Mouse (Mus musculus) ES-Bruce4 (cell line): ENCODE results near the gene Kcnn4. TPM values are rescaled to one million over a fixed set of nuclear protein-coding genes. Genes with fewer than 3 reads are reported as not detected.

Experiments
- H3K27ac ChIP-seq: 2 replicates; pipeline ENCODE4 v1.5.1; 2012; ENCODE audit warnings: low read length, inconsistent platforms; ENCODE audit not compliant: insufficient read depth
- H3K27me3 ChIP-seq: 2 replicates; pipeline ENCODE4 v1.6.1; 2012; ENCODE audit warnings: mild to moderate bottlenecking, low read length, inconsistent platforms; ENCODE audit not compliant: control insufficient read depth, poor library complexity, insufficient read depth, severe bottlenecking
- H3K36me3 ChIP-seq: 2 replicates; pipeline ENCODE4 v1.6.1; 2012; ENCODE audit warnings: inconsistent platforms, mild to moderate bottlenecking, low read length, moderate library complexity; ENCODE audit not compliant: control insufficient read depth, poor library complexity, insufficient read depth, severe bottlenecking
- H3K4me1 ChIP-seq: one replicate; pipeline ENCODE4 v1.8.1; 2011; ENCODE audit warnings: low read length; ENCODE audit not compliant: control insufficient read depth, insufficient read depth
- H3K4me3 ChIP-seq: 2 replicates; pipeline ENCODE4 v1.5.1; 2011; ENCODE audit warnings: low read depth, mild to moderate bottlenecking, low read length
- H3K9ac ChIP-seq: 2 replicates; pipeline ENCODE4 v1.6.1; 2012; ENCODE audit warnings: low read depth, mild to moderate bottlenecking, inconsistent platforms; ENCODE audit not compliant: poor library complexity, severe bottlenecking
- H3K9me3 ChIP-seq: replicated peaks from 2 replicates; pipeline ENCODE4 v1.6.1; 2012; ENCODE audit warnings: mild to moderate bottlenecking, low read length, inconsistent platforms; ENCODE audit not compliant: control insufficient read depth, poor library complexity, insufficient read depth, severe bottlenecking
- CTCF ChIP-seq: IDR thresholded peaks from one replicate; pipeline ENCODE4 v1.8.1; 2011; ENCODE audit warnings: low read depth, low read length
- EP300 ChIP-seq: IDR thresholded peaks from 2 replicates; pipeline ENCODE4 v1.6.1; 2011; ENCODE audit warnings: low read depth, low read length; ENCODE audit not compliant: insufficient read depth
- POLR2A ChIP-seq: IDR thresholded peaks from one replicate; pipeline ENCODE4 v1.8.1; 2011; ENCODE audit warnings: low read length; ENCODE audit not compliant: insufficient read depth
- polyA plus RNA-seq: library from polyadenylated mRNA; stranded (reverse); fragments of >200 nt; gene quantifications from 2 replicates; pipeline ENCODE4 v1.2.4, GENCODE M21; 2011; ENCODE audit warnings: low read depth; ENCODE audit not compliant: missing spikeins, insufficient read depth, insufficient read length

The Kcnn4 gene
- polyA plus RNA-seq, 1 experiment: 1.8 TPM

DNA sequence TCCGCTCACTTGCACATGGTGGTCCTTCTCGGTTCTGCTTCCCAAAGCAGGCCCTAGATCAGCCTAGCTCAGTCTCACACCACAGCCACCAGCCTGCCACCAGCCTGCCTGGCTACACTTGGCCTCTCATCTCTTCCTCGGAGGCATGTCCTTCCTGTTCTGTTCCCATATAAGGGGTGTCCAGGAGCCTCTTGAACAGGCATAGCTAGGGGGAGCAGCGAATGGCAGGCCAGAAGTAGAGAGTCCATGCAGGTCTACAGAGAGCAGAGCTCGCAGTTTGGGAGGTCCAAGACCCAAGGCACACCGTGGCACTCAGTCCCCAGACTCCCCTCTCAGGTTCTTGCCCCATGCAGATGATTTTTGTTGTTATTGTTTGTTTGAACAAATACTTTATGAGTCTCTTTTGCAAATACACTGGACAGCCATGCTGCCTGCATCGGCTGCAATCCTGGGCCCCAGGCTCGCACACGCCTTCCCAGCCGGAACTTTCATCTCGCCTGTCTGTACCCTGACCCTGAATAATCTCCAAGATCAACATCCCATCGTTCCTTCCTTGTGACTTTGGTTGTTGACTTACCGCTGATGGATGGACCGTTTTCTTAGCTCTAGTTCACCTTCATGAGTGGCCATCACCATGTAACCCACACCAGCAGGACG is 53.2 kb downstream of the Kcnn4 start:
- Histone ChIP-seq H3K27ac (no peak overlapping the region), H3K4me1 (no peaks in the 10 kb centered on the region), H3K36me3 (0 out of 2 replicates have a peak, but pooled peaks cover 3% of the 10 kb centered on the region), H3K27me3 (no peaks in the 10 kb centered on the region), H3K9ac (no peak overlapping the region), H3K9me3 (no peaks in the 10 kb centered on the region), H3K4me3 (no peak overlapping the region)
- TF ChIP-seq POLR2A (no peak), CTCF (no peak), EP300 (no peak)

DNA sequence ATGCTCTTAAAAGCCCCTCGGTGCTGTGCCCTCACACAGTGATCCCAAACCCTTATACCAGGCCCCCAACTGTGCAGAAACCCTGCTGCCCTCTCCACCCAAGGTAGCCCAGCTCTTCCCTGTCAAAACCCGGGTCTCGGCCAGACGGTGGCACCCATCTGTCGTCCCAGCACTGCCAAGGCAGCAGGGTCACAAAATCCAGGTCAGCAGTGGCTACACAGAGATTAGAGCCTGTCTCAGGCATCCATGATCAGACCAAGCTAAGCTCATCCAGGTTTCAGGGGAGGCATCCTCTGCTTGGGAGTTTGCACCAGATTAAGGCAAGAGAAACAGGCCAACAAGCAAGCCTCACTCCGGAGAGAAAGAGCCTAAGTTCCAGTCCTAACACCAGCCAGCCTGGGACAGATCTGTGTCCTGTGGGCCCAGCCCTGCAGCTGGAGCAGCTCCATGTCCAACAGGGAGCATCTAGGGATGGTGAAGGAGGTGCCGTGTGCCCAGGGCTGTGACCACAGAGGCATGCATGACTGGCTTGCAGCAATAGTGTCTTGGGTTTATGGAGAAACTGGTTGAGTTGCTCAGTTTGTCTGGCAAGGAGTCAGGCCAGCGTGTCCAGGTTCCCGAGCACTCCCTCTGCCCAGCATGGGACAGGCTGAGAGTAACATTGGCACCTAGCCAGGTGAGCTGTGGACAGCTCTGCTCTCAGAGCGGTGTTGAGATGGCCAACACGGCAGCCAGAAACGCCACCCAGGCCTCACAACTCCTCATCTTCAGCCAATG is 54.1 kb downstream of the Kcnn4 start:
- TF ChIP-seq POLR2A (no peak), EP300 (no peak), CTCF (no peak)
- 0 out of 2 replicates have a peak, but pooled peaks cover 3% of the 10 kb centered on the region for H3K36me3 ChIP-seq
- no peaks in the 10 kb centered on the region for H3K27me3 ChIP-seq
- H3K4me3 ChIP-seq: no peak overlapping the region
- no peaks in the 10 kb centered on the region for H3K9me3 ChIP-seq
- no peak overlapping the region for H3K9ac ChIP-seq
- no peaks in the 10 kb centered on the region for H3K4me1 ChIP-seq
- H3K27ac ChIP-seq: no peak overlapping the region

DNA sequence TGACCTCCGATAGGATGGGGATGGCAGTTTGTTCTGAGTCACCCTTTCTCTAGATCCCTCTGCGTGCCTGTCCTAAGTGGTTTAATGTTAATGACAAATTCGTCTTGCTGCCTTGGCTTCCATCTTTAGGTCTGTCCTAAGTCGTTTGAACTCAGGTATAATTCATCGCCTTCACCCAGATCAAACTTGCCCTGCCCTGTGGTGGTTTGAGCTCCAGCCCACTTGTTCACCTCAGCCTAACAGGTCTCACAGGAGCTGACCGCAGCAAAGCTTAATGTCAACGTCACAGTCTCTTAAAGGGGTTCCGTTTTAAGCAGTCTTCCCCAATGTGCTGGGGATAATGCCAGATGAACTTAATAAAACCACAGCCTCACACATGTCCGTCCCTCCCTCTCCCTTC is 55.9 kb downstream of the Kcnn4 start:
- Histone ChIP-seq H3K4me1 (no peaks in the 10 kb centered on the region), H3K36me3 (0 out of 2 replicates have a peak, but pooled peaks cover 3% of the 10 kb centered on the region), H3K9me3 (no peaks in the 10 kb centered on the region), H3K9ac (no peak overlapping the region), H3K27ac (no peak overlapping the region), H3K27me3 (no peaks in the 10 kb centered on the region), H3K4me3 (no peak overlapping the region)
- TF ChIP-seq EP300 (no peak), CTCF (no peak), POLR2A (no peak)

DNA sequence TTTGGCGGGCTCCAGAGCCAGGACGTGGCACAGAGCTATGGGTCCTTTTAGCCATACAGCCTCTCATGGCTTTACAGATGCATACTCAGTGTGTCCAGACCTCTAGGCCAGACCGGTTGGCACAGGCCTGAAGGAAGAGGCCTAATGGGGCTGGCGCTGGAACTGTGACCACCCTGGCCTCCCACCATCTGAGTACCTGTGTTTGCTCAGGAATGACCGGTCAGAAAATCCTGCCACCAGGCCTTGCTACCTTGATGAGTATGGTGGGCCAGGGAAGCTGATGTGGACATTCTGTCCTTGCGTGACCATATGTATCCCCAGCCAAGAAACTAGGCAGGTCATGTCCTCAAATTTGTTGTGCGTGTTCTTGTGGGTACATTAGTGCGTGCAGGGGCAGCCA is 57.1 kb downstream of the Kcnn4 start:
- Histone ChIP-seq H3K4me3 (no peak overlapping the region), H3K9me3 (no peaks in the 10 kb centered on the region), H3K4me1 (no peaks in the 10 kb centered on the region), H3K9ac (no peak overlapping the region), H3K36me3 (no peaks in the 10 kb centered on the region), H3K27ac (no peak overlapping the region), H3K27me3 (no peaks in the 10 kb centered on the region)
- TF ChIP-seq EP300 (no peak), POLR2A (no peak), CTCF (no peak)

DNA sequence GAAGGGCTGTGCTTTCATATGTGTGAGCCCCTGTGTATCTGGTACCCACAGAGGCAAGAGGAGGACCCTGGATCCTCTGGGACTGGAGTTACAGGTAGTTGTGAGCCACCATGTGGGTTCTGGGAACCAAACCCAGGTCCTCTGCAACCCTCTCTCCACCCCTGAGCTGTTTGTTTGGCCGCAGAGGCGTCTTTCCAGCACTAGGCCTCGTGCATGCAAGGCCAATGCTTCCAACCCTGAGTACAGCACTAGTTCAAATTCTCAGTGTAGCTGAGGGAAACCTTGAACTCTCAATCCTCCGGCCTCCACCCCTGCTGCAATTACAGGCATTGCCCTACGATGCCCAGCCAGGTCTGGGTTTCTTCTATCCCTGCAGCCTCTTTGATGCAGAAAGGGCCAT is 58.7 kb downstream of the Kcnn4 start:
- no peaks in the 10 kb centered on the region for H3K9me3 ChIP-seq
- TF ChIP-seq CTCF: no peak
- TF ChIP-seq POLR2A: no peak
- TF ChIP-seq EP300: no peak
- no peak overlapping the region for H3K4me3 ChIP-seq
- H3K9ac ChIP-seq: no peak overlapping the region
- no peak overlapping the region for H3K27ac ChIP-seq
- H3K36me3 ChIP-seq: no peaks in the 10 kb centered on the region
- no peaks in the 10 kb centered on the region for H3K27me3 ChIP-seq
- no peaks in the 10 kb centered on the region for H3K4me1 ChIP-seq

DNA sequence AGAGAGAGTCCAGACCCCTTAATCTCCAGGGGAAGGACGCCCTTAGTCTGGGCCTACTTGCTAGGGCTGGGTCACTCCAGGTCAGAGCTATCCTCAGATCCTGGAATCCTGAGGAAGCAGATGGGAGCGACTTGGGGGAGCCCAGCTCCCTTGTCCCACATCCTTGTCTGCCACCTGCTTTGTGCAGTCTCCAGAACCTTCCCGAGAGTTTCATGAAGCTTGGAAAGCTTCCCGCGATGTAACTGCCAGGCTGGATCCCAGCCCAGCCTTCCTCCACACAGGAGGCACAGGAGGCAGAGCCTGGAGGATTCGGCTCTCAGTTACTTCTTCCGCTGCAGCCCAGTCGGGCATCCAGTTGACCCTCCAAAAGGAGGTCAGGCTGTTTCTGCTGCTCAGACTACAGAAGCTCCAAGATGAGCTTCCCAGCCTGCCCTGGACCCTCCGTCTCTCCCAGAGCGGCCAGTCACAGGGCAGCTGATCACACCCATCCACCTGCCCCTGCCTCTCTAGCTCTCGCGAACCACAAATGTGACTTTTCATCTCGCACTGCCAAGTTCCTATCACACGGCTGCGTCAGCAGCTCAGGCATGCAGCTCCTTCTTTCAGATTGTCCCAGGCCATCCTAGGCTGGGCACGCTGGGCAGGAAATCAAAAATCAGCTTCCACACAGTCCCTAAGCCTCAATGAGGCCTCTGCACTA is 59.5 kb downstream of the Kcnn4 start:
- Histone ChIP-seq H3K4me3 (no peak overlapping the region), H3K36me3 (no peaks in the 10 kb centered on the region), H3K27ac (no peak overlapping the region), H3K4me1 (no peaks in the 10 kb centered on the region), H3K9me3 (no peaks in the 10 kb centered on the region), H3K27me3 (no peaks in the 10 kb centered on the region), H3K9ac (no peak overlapping the region)
- TF ChIP-seq EP300 (no peak), POLR2A (no peak), CTCF (no peak)
